Mouse (Mus musculus) brain, embryonic 18.5 days (tissue): ENCODE measurements around the gene Cdc42ep2.

Experiments
- DNase-seq: peaks from one replicate; pipeline ENCODE4 v3.0.0-alpha.2; 2012; ENCODE audit warnings: low read depth, low spot score

Cdc42ep2 gene

GRCm38 (mm10) chr19:5942581-5942980 is 18.0 kb upstream of the Cdc42ep2 start:
- no peak for DNase-seq

- DNase-seq, result no peak
These were observed 16.0 kb upstream of the Cdc42ep2 start for GRCm38 (mm10) chr19:5940656-5941055.

GRCm38 (mm10) chr19:5940173-5940572 is 15.6 kb upstream of the Cdc42ep2 start:
- DNase-seq, result no peak

GRCm38 (mm10) chr19:5939715-5940114 is 15.1 kb upstream of the Cdc42ep2 start:
- no peak for DNase-seq

GRCm38 (mm10) chr19:5938516-5938915 is 13.9 kb upstream of the Cdc42ep2 start:
- no peak for DNase-seq

GRCm38 (mm10) chr19:5937836-5938406 is 13.3 kb upstream of the Cdc42ep2 start:
- no peak for DNase-seq

GRCm38 (mm10) chr19:5937095-5937835 is 12.6 kb upstream of the Cdc42ep2 start:
- DNase-seq, result no peak

GRCm38 (mm10) chr19:5935691-5936090 is 11.1 kb upstream of the Cdc42ep2 start:
- DNase-seq, result no peak

GRCm38 (mm10) chr19:5935266-5935665 is 10.7 kb upstream of the Cdc42ep2 start:
- DNase-seq, result no peak

GRCm38 (mm10) chr19:5929634-5930596 is 5.3 kb upstream of the Cdc42ep2 start:
- no peak for DNase-seq

GRCm38 (mm10) chr19:5928546-5928945 is 3.9 kb upstream of the Cdc42ep2 start:
- no peak for DNase-seq

GRCm38 (mm10) chr19:5928104-5928503 is 3.5 kb upstream of the Cdc42ep2 start:
- DNase-seq, result no peak

GRCm38 (mm10) chr19:5927532-5927931 is 2.9 kb upstream of the Cdc42ep2 start:
- DNase-seq, result no peak

- DNase-seq, result no peak
These were observed 2.4 kb upstream of the Cdc42ep2 start for GRCm38 (mm10) chr19:5927026-5927425.

GRCm38 (mm10) chr19:5925311-5925855 is 767 bp upstream of the Cdc42ep2 start:
- DNase-seq, result no peak

- peak; percentile 74 for DNase-seq
These were observed 465 bp downstream of the Cdc42ep2 start for GRCm38 (mm10) chr19:5923990-5924712.

- DNase-seq, result no peak
These were observed 1.7 kb downstream of the Cdc42ep2 start for GRCm38 (mm10) chr19:5922963-5923362.

GRCm38 (mm10) chr19:5922119-5922942 is 2.3 kb downstream of the Cdc42ep2 start:
- DNase-seq, result no peak

- DNase-seq, result no peak
These were observed 2.9 kb downstream of the Cdc42ep2 start for GRCm38 (mm10) chr19:5921715-5922114.

- no peak for DNase-seq
These were observed 11.5 kb downstream of the Cdc42ep2 start, which contains the start of gene Dpf2 for GRCm38 (mm10) chr19:5913007-5913719. Gene Dpf2, minus strand, starts transcription at chr19:5913010.
